Mouse (Mus musculus): ENCODE measurements at regions not wholly inside any gene's neighbourhood (a gene's known extent, or its start where the extent isn't known, plus 50 kb on each side); places are given as distances from the start of the nearest gene placed in this dataset.

- DNase-seq (ENCODE audit: low spot score in 2 of 2) = no peak
Measured at GRCm38 (mm10) chr12:68683176-68683575, 475.8 kb downstream of the Rps29 start.

- no peak for DNase-seq (ENCODE audit: low spot score in 2 of 2)
Measured at GRCm38 (mm10) chr12:68680668-68681067, 478.3 kb downstream of the Rps29 start.

- DNase-seq (ENCODE audit: low spot score in 2 of 2) = no peak
Measured at GRCm38 (mm10) chr12:68676096-68676775, 482.8 kb downstream of the Rps29 start.

- no peak for DNase-seq (ENCODE audit: low spot score in 2 of 2)
Measured at GRCm38 (mm10) chr12:68672011-68672410, 487.0 kb downstream of the Rps29 start.

- no peak for DNase-seq (ENCODE audit: low spot score in 2 of 2)
Measured at GRCm38 (mm10) chr12:68645901-68646585, 512.9 kb downstream of the Rps29 start.

GRCm38 (mm10) chr12:68643671-68644070 lies 515.3 kb downstream of the Rps29 start:
- DNase-seq (ENCODE audit: low spot score in 2 of 2) = no peak

- no peak for DNase-seq (ENCODE audit: low spot score in 2 of 2)
Measured at GRCm38 (mm10) chr12:68632441-68632840, 526.5 kb downstream of the Rps29 start.

- no peak for DNase-seq (ENCODE audit: low spot score in 2 of 2)
Measured at GRCm38 (mm10) chr12:68618337-68618736, 540.6 kb downstream of the Rps29 start.

GRCm38 (mm10) chr12:68605417-68606000 lies 553.5 kb downstream of the Rps29 start:
- DNase-seq (ENCODE audit: low spot score in 2 of 2) = no peak

- no peak for DNase-seq (ENCODE audit: low spot score in 2 of 2)
Measured at GRCm38 (mm10) chr12:68604524-68605299, 554.3 kb downstream of the Rps29 start.

- DNase-seq (ENCODE audit: low spot score in 2 of 2) = no peak
Measured at GRCm38 (mm10) chr12:68602682-68603081, 556.3 kb downstream of the Rps29 start.

- no peak for DNase-seq (ENCODE audit: low spot score in 2 of 2)
Measured at GRCm38 (mm10) chr12:68601366-68601765, 557.6 kb downstream of the Rps29 start.

- no peak for DNase-seq (ENCODE audit: low spot score in 2 of 2)
Measured at GRCm38 (mm10) chr12:68599681-68600596, 559.0 kb downstream of the Rps29 start.

GRCm38 (mm10) chr12:68599016-68599616 lies 559.9 kb downstream of the Rps29 start:
- no peak for DNase-seq (ENCODE audit: low spot score in 2 of 2)

GRCm38 (mm10) chr12:68585524-68585872 lies 573.5 kb downstream of the Rps29 start:
- DNase-seq (ENCODE audit: low spot score in 2 of 2) = no peak

GRCm38 (mm10) chr12:68584786-68585523 lies 574.0 kb downstream of the Rps29 start:
- peak in 1 of 2 experiments; percentile 2 for DNase-seq (ENCODE audit: low spot score in 2 of 2)

GRCm38 (mm10) chr12:68579909-68580308 lies 579.1 kb downstream of the Rps29 start:
- no peak for DNase-seq (ENCODE audit: low spot score in 2 of 2)

- DNase-seq (ENCODE audit: low spot score in 2 of 2) = no peak
Measured at GRCm38 (mm10) chr12:68577453-68577852, 581.5 kb downstream of the Rps29 start.

GRCm38 (mm10) chr12:68576855-68577254 lies 582.1 kb downstream of the Rps29 start:
- no peak for DNase-seq (ENCODE audit: low spot score in 2 of 2)

Measured in heart, adult 9 months (tissue).